ENCODE assay signal across 26 mouse cellular contexts in genomic region chr3:153902595-153902994, GRCm38 (mm10). TPM values are rescaled to one million over a fixed set of nuclear protein-coding genes. Genes with fewer than 3 reads are reported as not detected.
DNase-seq lines count a peak whose midpoint lies in the region; ATAC-seq and TF ChIP-seq lines count a peak whose summit lies in the region.
"Had no signal": no experiment of that assay in that cellular context is flagged by ENCODE, and none has a peak within 500 bp of the region (broad histone marks: within the 10 kb centered on the region; RNA-seq: fewer than 3 reads in every experiment).

No protein-coding gene starts in this region.

- H3K27me3 ChIP-seq in forebrain, embryonic 12.5 days: no peaks in the 10 kb centered on the region
- no peaks in the 10 kb centered on the region for H3K27me3 ChIP-seq in forebrain, embryonic 14.5 days (replicated peaks; ENCODE audit: control insufficient read depth, insufficient read depth, low read length)
- H3K27me3 ChIP-seq in kidney, embryonic 15.5 days: no peaks in the 10 kb centered on the region
- no peaks in the 10 kb centered on the region for H3K27me3 ChIP-seq in CH12.LX (replicated peaks)
- H3K27me3 ChIP-seq in liver, embryonic 13.5 days: no peaks in the 10 kb centered on the region; the same call in 1 of the 2 replicates
- H3K27me3 ChIP-seq: embryonic facial prominence, embryonic 15.5 days; heart, embryonic 15.5 days had no signal

- H3K4me3 ChIP-seq in forebrain, embryonic 12.5 days (replicated peaks): no peak overlapping the region
- H3K4me3 ChIP-seq in forebrain, embryonic 14.5 days (ENCODE audit: low read depth, low read length): no peak overlapping the region
- H3K4me3 ChIP-seq in kidney, embryonic 15.5 days (replicated peaks): no peak overlapping the region
- H3K4me3 ChIP-seq in CH12.LX (replicated peaks in 1 of 3; ENCODE audit: low read depth in 2 of 3, low read length in 2 of 3, poor library complexity in 1 of 3): no peak overlapping the region
- no peak overlapping the region for H3K4me3 ChIP-seq in liver, embryonic 13.5 days (replicated peaks)
- H3K4me3 ChIP-seq: embryonic facial prominence, embryonic 15.5 days; erythroblast, embryonic 14.5 days; forebrain, embryonic 10.5 days; heart, embryonic 15.5 days; hindbrain, embryonic 10.5 days had no signal

- no peak for TF ChIP-seq RAD21 in CH12.LX (IDR thresholded peaks at IDR 0.05; ENCODE audit: low read depth, low read length)

- no peak for ATAC-seq in forebrain, embryonic 12.5 days (ENCODE audit: low FRiP score)
- ATAC-seq in forebrain, embryonic 14.5 days: no peak
- no peak for ATAC-seq in kidney, embryonic 15.5 days (replicated peaks; ENCODE audit: low FRiP score)
- no peak for ATAC-seq in liver, embryonic 13.5 days (ENCODE audit: low read depth)
- ATAC-seq: forebrain, embryonic 16.5 days had no signal

- H3K36me3 ChIP-seq in forebrain, embryonic 12.5 days (replicated peaks): peaks cover 42% of the 10 kb centered on the region
- peaks cover 45% of the 10 kb centered on the region for H3K36me3 ChIP-seq in forebrain, embryonic 14.5 days (ENCODE audit: control insufficient read depth, insufficient read depth, low read length)
- H3K36me3 ChIP-seq in kidney, embryonic 15.5 days: peaks cover 44% of the 10 kb centered on the region
- peaks cover 33 to 53% of the 10 kb centered on the region in 2 experiments for H3K36me3 ChIP-seq in CH12.LX (replicated peaks in 1 of 2; ENCODE audit: control insufficient read depth in 1 of 2, insufficient read depth in 1 of 2, low read length in 1 of 2)
- peaks cover 42% of the 10 kb centered on the region for H3K36me3 ChIP-seq in liver, embryonic 13.5 days

- in situ Hi-C loops in CH12.LX (cut with MboI; ENCODE audit: low pct_ligation_motif_present, low pct_unique_long_range_greater_than_20kb, low sequenced_read_pairs): no loop called here

- TF ChIP-seq CTCF in CH12.LX (conservative IDR thresholded peaks at IDR 0.05 in 1 of 2, IDR thresholded peaks at IDR 0.05 in 1 of 2; ENCODE audit: low read depth in 2 of 2, low read length in 2 of 2): no peak

- dilution Hi-C loops in CH12.LX (cut with MboI; ENCODE audit: extremely low pct_ligation_motif_present, extremely low pct_unique_long_range_greater_than_20kb, low sequenced_read_pairs): no loop called here

- peaks cover 4% of the 10 kb centered on the region for H3K79me2 ChIP-seq in CH12.LX (replicated peaks; ENCODE audit: control insufficient read depth, extremely low read depth, insufficient read depth, poor library complexity, severe bottlenecking)

- no peak for TF ChIP-seq POLR2A in CH12.LX (IDR thresholded peaks at IDR 0.05; ENCODE audit: low read depth, low read length)

- no peak overlapping the region for H3K9ac ChIP-seq in forebrain, embryonic 12.5 days
- no peak overlapping the region for H3K9ac ChIP-seq in forebrain, embryonic 14.5 days (ENCODE audit: low read length)
- H3K9ac ChIP-seq in kidney, embryonic 15.5 days: no peak overlapping the region
- no peak overlapping the region for H3K9ac ChIP-seq in CH12.LX (ENCODE audit: insufficient read depth, low read depth)
- H3K9ac ChIP-seq in liver, embryonic 13.5 days: no peak overlapping the region
- H3K9ac ChIP-seq: embryonic facial prominence, embryonic 15.5 days; heart, embryonic 15.5 days; hindbrain, embryonic 14.5 days had no signal

- H3K4me1 ChIP-seq in forebrain, embryonic 12.5 days: 0 out of 2 replicates have a peak, but pooled peaks cover 2% of the 10 kb centered on the region
- H3K4me1 ChIP-seq in forebrain, embryonic 14.5 days (ENCODE audit: control insufficient read depth, insufficient read depth, low read length): no peaks in the 10 kb centered on the region
- no peaks in the 10 kb centered on the region for H3K4me1 ChIP-seq in kidney, embryonic 15.5 days
- peaks cover 0 to 25% of the 10 kb centered on the region in 2 experiments; a peak in 3 of 4 replicates for H3K4me1 ChIP-seq in CH12.LX (ENCODE audit: control insufficient read depth in 1 of 2, insufficient read depth in 2 of 2)
- peaks cover 35% of the 10 kb centered on the region for H3K4me1 ChIP-seq in liver, embryonic 13.5 days (replicated peaks)
- H3K4me1 ChIP-seq: embryonic facial prominence, embryonic 15.5 days; hindbrain, embryonic 10.5 days had no signal

- H3K9me3 ChIP-seq in forebrain, embryonic 12.5 days: no peaks in the 10 kb centered on the region
- H3K9me3 ChIP-seq in forebrain, embryonic 14.5 days (replicated peaks; ENCODE audit: control insufficient read depth, low read length): no peaks in the 10 kb centered on the region
- no peaks in the 10 kb centered on the region for H3K9me3 ChIP-seq in kidney, embryonic 15.5 days (replicated peaks)
- no peaks in the 10 kb centered on the region for H3K9me3 ChIP-seq in CH12.LX (replicated peaks; ENCODE audit: low read length)
- H3K9me3 ChIP-seq in liver, embryonic 13.5 days (replicated peaks): no peaks in the 10 kb centered on the region
- H3K9me3 ChIP-seq: embryonic facial prominence, embryonic 15.5 days; forebrain, embryonic 10.5 days; heart, embryonic 15.5 days; hindbrain, embryonic 10.5 days had no signal

- no peak overlapping the region for H3K4me2 ChIP-seq in forebrain, embryonic 12.5 days
- H3K4me2 ChIP-seq in forebrain, embryonic 14.5 days (ENCODE audit: low read length): no peak overlapping the region
- H3K4me2 ChIP-seq in kidney, embryonic 15.5 days: no peak overlapping the region
- no peak overlapping the region for H3K4me2 ChIP-seq in CH12.LX (ENCODE audit: insufficient read depth, low read depth, poor library complexity, severe bottlenecking)
- H3K4me2 ChIP-seq in liver, embryonic 13.5 days: no peak overlapping the region
- H3K4me2 ChIP-seq: embryonic facial prominence, embryonic 15.5 days; heart, embryonic 11.5 days; heart, embryonic 15.5 days; hindbrain, embryonic 14.5 days had no signal

- H3K27ac ChIP-seq in forebrain, embryonic 12.5 days: 0 out of 2 replicates have a peak overlapping the region, but pooled peaks have one; percentile 14
- H3K27ac ChIP-seq in forebrain, embryonic 14.5 days (ENCODE audit: low read depth, low read length): no peak overlapping the region
- 0 out of 2 replicates have a peak overlapping the region, but pooled peaks have one; percentile 22 for H3K27ac ChIP-seq in kidney, embryonic 15.5 days
- no peak overlapping the region for H3K27ac ChIP-seq in CH12.LX (ENCODE audit: insufficient read depth, low read depth)
- H3K27ac ChIP-seq in liver, embryonic 13.5 days: peak overlapping the region; percentile 31; the same call in 1 of the 2 replicates
- H3K27ac ChIP-seq: embryonic facial prominence, embryonic 15.5 days; forebrain, embryonic 10.5 days; heart, embryonic 15.5 days; hindbrain, embryonic 10.5 days; hindbrain, embryonic 14.5 days had no signal

- 76% methylated on average over 3 of the region's 3 CpGs for whole genome bisulfite sequencing in forebrain, embryonic 12.5 days
- 75% methylated on average over 3 of the region's 3 CpGs for WGBS in forebrain, embryonic 14.5 days
- WGBS in kidney, embryonic 15.5 days: 61% methylated on average over 3 of the region's 3 CpGs
- WGBS in liver, embryonic 13.5 days (ENCODE audit: insufficient replicate concordance): 23% methylated on average over 3 of the region's 3 CpGs

- no peak for TF ChIP-seq EP300 in CH12.LX (IDR thresholded peaks at IDR 0.05; ENCODE audit: low read length)

- DNase-seq in forebrain, embryonic 14.5 days (ENCODE audit: low spot score): no peak
- DNase-seq in kidney, adult 8-10 months: no peak
- DNase-seq in CH12.LX (ENCODE audit: extremely low read depth): no peak
- DNase-seq in liver, embryonic 13.5 days: no peak
- DNase-seq in adrenal gland, postnatal 36 days: no peak
- DNase-seq: adrenal gland, adult 2 months; adrenal gland, postnatal 25 days; cerebellum, adult 11 months; cerebellum, adult 8-10 months; cerebellum, postnatal 14 days; embryo, embryonic 11 days; gastrocnemius, postnatal 14 days; heart, postnatal 14 days had no signal

RNA-seq across cellular contexts. Expression of gene Msh4, which starts 3.3 kb away (rescaled TPM):
- 0.15 and 0.22 TPM in 2 replicates for polyA plus RNA-seq in forebrain, embryonic 12.5 days (2016; fragmentation: Nextera tagmentation; extraction: Ambion mirVana)
- polyA plus RNA-seq in forebrain, embryonic 14.5 days (2014; fragmentation: Nextera tagmentation; extraction: Ambion mirVana): 0.06 TPM in 1 of 2 replicates, not detected in the other
- 0.06 and 0.14 TPM in 2 replicates for polyA plus RNA-seq in kidney, embryonic 15.5 days (2015; fragmentation: Nextera tagmentation; extraction: Ambion mirVana)
- total RNA-seq in CH12.LX (2012; rRNA removed): 0.42 and 0.67 TPM in 2 replicates
- 0.16 and 0.41 TPM in 2 replicates for total RNA-seq in CH12.LX (2014; rRNA removed)
- polyA plus RNA-seq in CH12.LX (2012; ENCODE audit: insufficient read length, low read depth): 0.14 and 0.34 TPM in 2 replicates
- polyA plus RNA-seq in liver, embryonic 13.5 days (2015; fragmentation: Nextera tagmentation; extraction: Ambion mirVana): 0.06 and 0.10 TPM in 2 replicates
- total RNA-seq in adrenal gland, postnatal 36 days (2021): under 1 TPM; 0.07 to 0.13 TPM
- polyA plus RNA-seq: adrenal gland, adult 2 months; embryonic facial prominence, embryonic 11.5 days; erythroblast, embryonic 14.5 days had no signal

RNA-seq across cellular contexts. Expression of gene Rabggtb, which starts 10.2 kb away (rescaled TPM):
- 43.1 and 45.8 TPM in 2 replicates for polyA plus RNA-seq in forebrain, embryonic 12.5 days (2016; fragmentation: Nextera tagmentation; extraction: Ambion mirVana)
- polyA plus RNA-seq in forebrain, embryonic 14.5 days (2014; fragmentation: Nextera tagmentation; extraction: Ambion mirVana): 49.1 and 55.4 TPM in 2 replicates
- 50.3 and 56.1 TPM in 2 replicates for polyA plus RNA-seq in kidney, embryonic 15.5 days (2015; fragmentation: Nextera tagmentation; extraction: Ambion mirVana)
- 223 and 255 TPM in 2 replicates for total RNA-seq in CH12.LX (2012; rRNA removed)
- total RNA-seq in CH12.LX (2014; rRNA removed): 316 and 370 TPM in 2 replicates
- polyA plus RNA-seq in CH12.LX (2012; ENCODE audit: insufficient read length, low read depth): 243 and 256 TPM in 2 replicates
- polyA plus RNA-seq in liver, embryonic 13.5 days (2015; fragmentation: Nextera tagmentation; extraction: Ambion mirVana): 56.3 and 59.4 TPM in 2 replicates
- total RNA-seq in adrenal gland, postnatal 36 days (2021): 100 to 1,000 TPM in 1 of 2 experiments, 10 to 100 TPM in 1; 94.1 to 114 TPM

RNA-seq across cellular contexts. Expression of gene Acadm, which starts 41.8 kb away (rescaled TPM):
- 43.4 and 45.1 TPM in 2 replicates for polyA plus RNA-seq in forebrain, embryonic 12.5 days (2016; fragmentation: Nextera tagmentation; extraction: Ambion mirVana)
- 42.1 and 47.5 TPM in 2 replicates for polyA plus RNA-seq in forebrain, embryonic 14.5 days (2014; fragmentation: Nextera tagmentation; extraction: Ambion mirVana)
- polyA plus RNA-seq in kidney, embryonic 15.5 days (2015; fragmentation: Nextera tagmentation; extraction: Ambion mirVana): 113 and 122 TPM in 2 replicates
- 78.5 and 111 TPM in 2 replicates for total RNA-seq in CH12.LX (2012; rRNA removed)
- 224 and 249 TPM in 2 replicates for total RNA-seq in CH12.LX (2014; rRNA removed)
- 199 and 240 TPM in 2 replicates for polyA plus RNA-seq in CH12.LX (2012; ENCODE audit: insufficient read length, low read depth)
- polyA plus RNA-seq in liver, embryonic 13.5 days (2015; fragmentation: Nextera tagmentation; extraction: Ambion mirVana): 52.6 and 64.9 TPM in 2 replicates
- total RNA-seq in adrenal gland, postnatal 36 days (2021): 100 to 1,000 TPM; 752 to 759 TPM

RNA-seq across cellular contexts. Expression of gene Asb17, which starts 58.6 kb away (rescaled TPM):
- polyA plus RNA-seq in forebrain, embryonic 12.5 days (2016; fragmentation: Nextera tagmentation; extraction: Ambion mirVana): 0.13 TPM in 1 of 2 replicates, not detected in the other
- not detected in 2 replicates for polyA plus RNA-seq in forebrain, embryonic 14.5 days (2014; fragmentation: Nextera tagmentation; extraction: Ambion mirVana)
- polyA plus RNA-seq in kidney, embryonic 15.5 days (2015; fragmentation: Nextera tagmentation; extraction: Ambion mirVana): 0.12 TPM in 1 of 2 replicates, not detected in the other
- 0.13 TPM in 2 replicates for total RNA-seq in CH12.LX (2012; rRNA removed)
- not detected in 2 replicates for total RNA-seq in CH12.LX (2014; rRNA removed)
- 0.27 TPM in 1 of 2 replicates, not detected in the other for polyA plus RNA-seq in CH12.LX (2012; ENCODE audit: insufficient read length, low read depth)
- 6.4 TPM in 2 replicates for polyA plus RNA-seq in liver, embryonic 13.5 days (2015; fragmentation: Nextera tagmentation; extraction: Ambion mirVana)
- not detected for total RNA-seq in adrenal gland, postnatal 36 days (2021)
- total RNA-seq: adrenal gland, adult 2 months; adrenal gland, postnatal 25 days; ES-E14; gastrocnemius, postnatal 14 days; heart, postnatal 14 days had no signal
- polyA plus RNA-seq: adrenal gland, adult 2 months; erythroblast, embryonic 14.5 days; forebrain, embryonic 16.5 days; frontal cortex, adult 2 months; hindbrain, embryonic 14.5 days had no signal

Comparison
In these comparisons a context has a peak if more than half of its experiments do, and no peak if none do; other contexts are left out.
1. H3K27ac ChIP-seq: peak in forebrain, embryonic 12.5 days (single experiment), kidney, embryonic 15.5 days (single experiment) and liver, embryonic 13.5 days (single experiment); none in forebrain, embryonic 14.5 days (single experiment) and CH12.LX (single experiment).